Mouse (Mus musculus): ENCODE measurements at regions not wholly inside any gene's neighbourhood (a gene's known extent, or its start where the extent isn't known, plus 50 kb on each side); places are given as distances from the start of the nearest gene placed in this dataset.

- peak; percentile 29 to 34 for DNase-seq
Measured at GRCm38 (mm10) chrX:21828975-21829374, 84.1 kb upstream of the Gm28269 start.

GRCm38 (mm10) chrX:21809212-21809611 lies 64.3 kb upstream of the Gm28269 start:
- no peak for DNase-seq

- DNase-seq = no peak
Measured at GRCm38 (mm10) chrX:21801834-21802233, 56.9 kb upstream of the Gm28269 start.
